Mouse (Mus musculus): ENCODE data around the gene Fxyd3.

The Fxyd3 gene

GRCm38 (mm10) chr7:31098697-31099611 is 22.4 kb upstream of the Fxyd3 start:
- CTCF ChIA-PET, result no interaction called here

- CTCF ChIA-PET, result interaction anchor here (0.6 to 2.0 kb wide), 6 partner anchors 37 to 147 kb away, joined by 4 to 14 read pairs (median 4); partner anchors contain the start of gene Lgi4
Observed at GRCm38 (mm10) chr7:31097583-31098248, 21.2 kb upstream of the Fxyd3 start.

- CTCF ChIA-PET, result interaction anchor here (0.6 to 2.0 kb wide), 4 partner anchors 36 to 146 kb away, joined by 4 to 12 read pairs (median 4); partner anchors contain the start of gene Lgi4
Observed at GRCm38 (mm10) chr7:31096892-31097564, 20.5 kb upstream of the Fxyd3 start.

GRCm38 (mm10) chr7:31094774-31095501 is 18.4 kb upstream of the Fxyd3 start:
- CTCF ChIA-PET, result interaction anchor here (0.5 to 0.6 kb wide), 2 partner anchors 207 to 415 kb away, joined by 3 to 6 read pairs; no protein-coding TSS in a partner anchor

GRCm38 (mm10) chr7:31089721-31090120 is 13.2 kb upstream of the Fxyd3 start:
- CTCF ChIA-PET, result interaction anchor here (0.7 kb wide), 1 partner anchor 268 kb away, joined by 3 read pairs; no protein-coding TSS in a partner anchor

- CTCF ChIA-PET, result no interaction called here
Observed at GRCm38 (mm10) chr7:31088206-31088605, 11.7 kb upstream of the Fxyd3 start.

GRCm38 (mm10) chr7:31087262-31087661 is 10.8 kb upstream of the Fxyd3 start:
- CTCF ChIA-PET, result no interaction called here

- CTCF ChIA-PET, result interaction anchor here (0.5 kb wide), 1 partner anchor 33 kb away, joined by 4 read pairs; no protein-coding TSS in a partner anchor
Observed at GRCm38 (mm10) chr7:31086175-31086755, 9.8 kb upstream of the Fxyd3 start.

GRCm38 (mm10) chr7:31085171-31085570 is 8.7 kb upstream of the Fxyd3 start:
- CTCF ChIA-PET, result no interaction called here

GRCm38 (mm10) chr7:31084140-31084539 is 7.6 kb upstream of the Fxyd3 start:
- CTCF ChIA-PET, result no interaction called here

- CTCF ChIA-PET, result interaction anchor here (0.6 kb wide), 1 partner anchor 15 kb away, joined by 3 read pairs; no protein-coding TSS in a partner anchor
Observed at GRCm38 (mm10) chr7:31082831-31083588, 6.5 kb upstream of the Fxyd3 start.

GRCm38 (mm10) chr7:31082106-31082505 is 5.6 kb upstream of the Fxyd3 start:
- CTCF ChIA-PET, result no interaction called here

- CTCF ChIA-PET, result interaction anchor here (0.6 kb wide), 1 partner anchor 90 kb away, joined by 3 read pairs; no protein-coding TSS in a partner anchor
Observed at GRCm38 (mm10) chr7:31081106-31081505, 4.6 kb upstream of the Fxyd3 start.

- CTCF ChIA-PET, result interaction anchor here (0.6 kb wide), 1 partner anchor 90 kb away, joined by 3 read pairs; no protein-coding TSS in a partner anchor
Observed at GRCm38 (mm10) chr7:31080611-31081010, 4.1 kb upstream of the Fxyd3 start.

GRCm38 (mm10) chr7:31079670-31080069 is 3.2 kb upstream of the Fxyd3 start:
- CTCF ChIA-PET, result no interaction called here

GRCm38 (mm10) chr7:31077885-31078445 is 1.5 kb upstream of the Fxyd3 start:
- CTCF ChIA-PET, result interaction anchor here (0.5 to 1.0 kb wide), 2 partner anchors 18 to 46 kb away, joined by 3 to 10 read pairs; no protein-coding TSS in a partner anchor

- CTCF ChIA-PET, result interaction anchor here (0.5 to 1.0 kb wide), 3 partner anchors 17 to 891 kb away, joined by 3 to 10 read pairs (median 5); no protein-coding TSS in a partner anchor
Observed at GRCm38 (mm10) chr7:31077470-31077869, 966 bp upstream of the Fxyd3 start.

- CTCF ChIA-PET, result no interaction called here
Observed at GRCm38 (mm10) chr7:31074713-31075069, 1.8 kb downstream of the Fxyd3 start.

- CTCF ChIA-PET, result interaction anchor here (0.5 kb wide), 1 partner anchor 260 kb away, joined by 4 read pairs; no protein-coding TSS in a partner anchor
Observed at GRCm38 (mm10) chr7:31074061-31074712, 2.3 kb downstream of the Fxyd3 start.
